Mouse (Mus musculus) kidney, adult 2 months (tissue): ENCODE data around the gene Topaz1. TPM values are rescaled to one million over a fixed set of nuclear protein-coding genes. Genes with fewer than 3 reads are reported as not detected.

Source experiments
- DNase-seq: peaks from one replicate; pipeline ENCODE4 v3.0.0; 2021
- H3K27ac ChIP-seq: fragments of 200-500 bp; 2 replicates; pipeline ENCODE4 v1.5.1; 2012; ENCODE audit warnings: low read depth, low read length, control low read depth, inconsistent platforms; ENCODE audit not compliant: insufficient read depth
- H3K27me3 ChIP-seq: fragments of 200-500 bp; replicated peaks from 2 replicates; pipeline ENCODE4 v1.6.1; 2012; ENCODE audit warnings: mild to moderate bottlenecking, moderate library complexity, low read length, inconsistent platforms; ENCODE audit not compliant: control insufficient read depth, insufficient read depth
- H3K36me3 ChIP-seq: fragments of 200-500 bp; 2 replicates; pipeline ENCODE4 v1.6.1; 2012; ENCODE audit warnings: mild to moderate bottlenecking, moderate library complexity, low read length, inconsistent platforms; ENCODE audit not compliant: control insufficient read depth, insufficient read depth
- H3K4me1 ChIP-seq: fragments of 200-500 bp; 2 replicates; pipeline ENCODE4 v1.6.1; 2011; ENCODE audit warnings: low read length; ENCODE audit not compliant: control insufficient read depth, insufficient read depth
- H3K4me3 ChIP-seq: fragments of 200-500 bp; 2 replicates; pipeline ENCODE4 v1.5.1; 2011; ENCODE audit warnings: mild to moderate bottlenecking, low read depth, low read length, control low read depth; ENCODE audit not compliant: insufficient read depth
- CTCF ChIP-seq: fragments of 200-500 bp; conservative IDR thresholded peaks from 2 replicates; pipeline ENCODE4 v1.5.1; 2011; ENCODE audit warnings: low read depth, mild to moderate bottlenecking, control low read depth, low read length, moderate library complexity, mixed read lengths; ENCODE audit not compliant: insufficient read depth, insufficient read length
- POLR2A ChIP-seq: fragments of 200-500 bp; IDR thresholded peaks from one replicate; pipeline ENCODE4 v1.6.1; 2011; ENCODE audit warnings: low read depth, low read length, control low read depth
- WGBS: fragments of 180-500 bp; shearing (Covaris S2); methylation state at CpG from one replicate; pipeline ENCODE4 v1.1.7; 2018; 5-methylcytosine and 5-hydroxymethylcytosine counted together
- polyA plus RNA-seq: library from polyadenylated mRNA; depleted of rRNA; stranded (reverse); fragments of >200 nt; gene quantifications from 2 replicates; pipeline ENCODE4 v1.2.3, GENCODE M21; 2012

The Topaz1 gene
- polyA plus RNA-seq, 1 experiment = not detected

- Histone ChIP-seq H3K36me3 (no peaks in the 10 kb centered on the region), H3K27me3 (no peaks in the 10 kb centered on the region), H3K4me1 (no peaks in the 10 kb centered on the region), H3K4me3 (no peak overlapping the region), H3K27ac (no peak overlapping the region)
- 13% methylated on average over 10 of the region's 10 CpGs for WGBS
- TF ChIP-seq POLR2A = no peak
- peak; percentile 36 for TF ChIP-seq CTCF
- peak; percentile 64 for DNase-seq
These were observed 17.6 kb upstream of the Topaz1 start for GRCm38 (mm10) chr9:122729500-122729899.

DNA sequence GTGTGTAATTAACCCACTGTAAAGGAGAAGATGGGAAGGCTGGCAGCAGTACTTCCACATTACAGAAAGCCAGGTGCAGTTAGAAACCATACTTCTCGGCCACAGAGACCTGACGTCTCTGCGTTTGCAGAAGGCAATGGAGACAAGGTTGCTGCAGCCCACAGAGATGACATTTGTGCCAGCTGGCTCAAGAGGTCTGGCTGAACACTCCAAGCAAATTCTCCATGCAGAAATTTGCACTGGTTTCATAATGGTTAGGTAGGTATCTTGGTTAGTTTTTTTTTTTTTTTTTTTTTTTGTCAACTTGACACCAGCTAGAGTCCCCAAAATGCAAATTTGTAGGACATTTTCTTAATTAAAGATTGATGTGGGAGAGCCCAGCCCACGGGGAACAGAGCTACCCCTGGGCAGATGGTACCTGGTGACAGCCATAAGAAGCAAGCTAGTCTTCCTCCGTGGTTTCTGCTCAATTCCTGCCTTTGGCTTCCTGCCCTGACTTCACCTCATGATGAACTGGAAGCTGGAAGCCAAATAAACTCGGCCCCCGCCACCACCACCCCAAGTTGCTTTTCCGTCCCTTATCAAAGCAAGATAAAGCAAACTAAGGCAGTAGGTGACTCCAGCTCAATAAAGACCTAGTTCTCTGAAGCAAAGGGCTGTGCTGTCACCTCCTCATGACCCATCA lies 14.9 kb upstream of the Topaz1 start:
- TF ChIP-seq CTCF (no peak), POLR2A (no peak)
- Histone ChIP-seq H3K36me3 (no peaks in the 10 kb centered on the region), H3K4me1 (no peaks in the 10 kb centered on the region), H3K27ac (no peak overlapping the region), H3K4me3 (0 out of 2 replicates have a peak overlapping the region, but pooled peaks have one; percentile 70), H3K27me3 (no peaks in the 10 kb centered on the region)
- whole genome bisulfite sequencing = 51% methylated on average over 8 of the region's 8 CpGs
- DNase-seq = no peak

- 38% methylated on average over 12 of the region's 12 CpGs for WGBS
- no peak for TF ChIP-seq POLR2A
- no peak for TF ChIP-seq CTCF
- no peaks in the 10 kb centered on the region for H3K27me3 ChIP-seq
- no peak overlapping the region for H3K27ac ChIP-seq
- DNase-seq = peak; percentile 53
- H3K36me3 ChIP-seq = no peaks in the 10 kb centered on the region
- H3K4me3 ChIP-seq = peak overlapping the region; percentile 70
- no peaks in the 10 kb centered on the region for H3K4me1 ChIP-seq
These were observed 13.9 kb upstream of the Topaz1 start for GRCm38 (mm10) chr9:122733222-122733621.

GRCm38 (mm10) chr9:122734934-122735333 lies 12.2 kb upstream of the Topaz1 start:
- no peaks in the 10 kb centered on the region for H3K4me1 ChIP-seq
- WGBS = 65% methylated on average over 7 of the region's 7 CpGs
- no peaks in the 10 kb centered on the region for H3K36me3 ChIP-seq
- no peak for TF ChIP-seq CTCF
- no peak for TF ChIP-seq POLR2A
- H3K27me3 ChIP-seq = no peaks in the 10 kb centered on the region
- DNase-seq = no peak
- H3K27ac ChIP-seq = no peak overlapping the region
- H3K4me3 ChIP-seq = no peak overlapping the region

DNA sequence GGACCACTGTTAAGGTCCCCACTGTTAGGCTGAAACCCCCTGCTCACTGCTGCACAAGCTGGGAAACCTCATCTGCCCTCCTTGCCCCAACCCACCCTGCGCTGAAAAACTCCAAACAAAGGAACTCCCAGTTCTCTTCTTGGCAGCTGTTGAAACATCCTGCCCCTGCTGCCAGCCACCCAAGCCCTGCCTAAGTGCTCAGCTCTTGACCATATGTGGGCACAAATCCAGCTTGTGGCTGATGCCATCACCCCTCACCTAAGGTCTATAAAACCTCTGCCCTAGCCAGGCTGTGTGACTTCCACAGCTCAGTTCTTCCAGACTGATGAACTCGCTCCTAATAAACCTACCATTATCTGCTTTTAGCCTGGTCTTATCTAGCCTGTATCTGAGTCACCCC lies 11.1 kb upstream of the Topaz1 start:
- Histone ChIP-seq H3K27ac (no peak overlapping the region), H3K4me3 (no peak overlapping the region), H3K27me3 (no peaks in the 10 kb centered on the region), H3K36me3 (no peaks in the 10 kb centered on the region), H3K4me1 (no peaks in the 10 kb centered on the region)
- 67% methylated on average over 2 of the region's 2 CpGs for WGBS
- no peak for DNase-seq
- TF ChIP-seq POLR2A (no peak), CTCF (no peak)

- Histone ChIP-seq H3K4me1 (no peaks in the 10 kb centered on the region), H3K36me3 (no peaks in the 10 kb centered on the region), H3K4me3 (no peak overlapping the region), H3K27me3 (no peaks in the 10 kb centered on the region), H3K27ac (no peak overlapping the region)
- TF ChIP-seq POLR2A (no peak), CTCF (peak; percentile 27; the same call in 1 of the 2 replicates)
- peak; percentile 69 for DNase-seq
- WGBS = 10% methylated on average over 4 of the region's 4 CpGs
These were observed 10.4 kb upstream of the Topaz1 start for GRCm38 (mm10) chr9:122736742-122737141.

DNA sequence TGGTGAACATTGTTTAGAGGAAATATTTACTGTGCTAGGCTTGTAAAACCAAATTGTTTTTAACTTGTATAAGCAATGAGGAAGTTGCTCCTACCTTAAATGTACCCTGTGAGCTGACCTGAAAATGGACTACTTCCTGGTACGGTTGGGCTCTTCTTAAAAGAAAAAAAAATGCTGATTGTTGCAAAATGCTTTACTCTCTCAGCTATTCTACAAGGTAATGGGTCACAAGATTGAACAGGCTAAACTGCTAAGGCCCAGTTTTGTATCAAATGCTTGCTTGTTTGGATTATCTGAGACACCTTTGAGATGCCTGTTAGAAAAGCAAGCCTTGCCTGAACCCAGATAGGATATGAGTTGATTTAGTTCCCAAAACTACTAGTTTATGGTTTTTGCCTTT lies 1.3 kb upstream of the Topaz1 start:
- no peak overlapping the region for H3K4me3 ChIP-seq
- H3K4me1 ChIP-seq = no peaks in the 10 kb centered on the region
- no peak overlapping the region for H3K27ac ChIP-seq
- no peaks in the 10 kb centered on the region for H3K27me3 ChIP-seq
- 37% methylated on average over 1 of the region's 1 CpGs for WGBS
- DNase-seq = peak; percentile 33
- TF ChIP-seq POLR2A = no peak
- no peak for TF ChIP-seq CTCF
- H3K36me3 ChIP-seq = no peaks in the 10 kb centered on the region
